Mouse (Mus musculus) erythroblast, embryonic 14.5 days (primary cell): ENCODE results near the gene Rpl4.

Source experiments
- GATA1 ChIP-seq: IDR thresholded peaks from 2 replicates; pipeline ENCODE4 v1.6.1; 2012; ENCODE audit warnings: low read length, inconsistent platforms, mixed read lengths
- TAL1 ChIP-seq: IDR thresholded peaks from 3 replicates; pipeline ENCODE4 v1.6.1; 2012; ENCODE audit warnings: low read length, inconsistent platforms, mixed read lengths

- no peak for TF ChIP-seq GATA1
- TF ChIP-seq TAL1 = no peak
Observed at GRCm38 (mm10) chr9:64222098-64222497, 48.9 kb downstream of the Rpl4 start.
